Mouse (Mus musculus) cerebellum, adult (tissue): ENCODE measurements around the gene Olfr1305.

Experiments
- ATAC-seq: cut with Nextera tagmentation; 2 replicates; pipeline ENCODE4 v1.9.2; 2017; ENCODE audit warnings: mild to moderate bottlenecking, moderate library complexity, mixed read lengths; ENCODE audit not compliant: insufficient number of reproducible peaks, low FRiP score, low TSS enrichment

The Olfr1305 gene

DNA sequence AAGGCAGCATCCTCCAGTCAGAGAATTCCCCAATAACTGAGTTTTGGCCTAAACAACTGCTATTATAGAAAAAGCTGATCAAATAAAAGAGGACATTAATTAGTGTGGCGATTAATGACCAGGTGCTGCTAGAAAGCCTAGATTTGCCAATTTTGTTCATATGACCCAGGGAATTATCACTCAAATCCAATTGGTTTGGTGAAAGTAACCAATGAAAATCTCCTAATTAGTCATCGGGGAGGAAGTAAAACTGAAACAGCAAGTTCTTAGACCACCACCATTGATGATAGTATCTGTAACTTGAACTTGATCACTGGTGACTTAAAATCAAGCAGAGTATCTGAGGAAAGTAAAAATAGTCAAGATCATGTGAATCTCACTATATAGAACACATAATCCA lies at the start of gene Olfr1305:
TSS of gene Olfr1305 (minus strand) at position 101 of the 400 bp plus-strand sequence.
- no peak for ATAC-seq

GRCm38 (mm10) chr2:111916171-111916570 lies 39.2 kb upstream of the Olfr1305 start, which contains the start of gene Olfr1306:
Gene Olfr1306 (minus strand): TSS chr2:111916271.
- no peak for ATAC-seq

DNA sequence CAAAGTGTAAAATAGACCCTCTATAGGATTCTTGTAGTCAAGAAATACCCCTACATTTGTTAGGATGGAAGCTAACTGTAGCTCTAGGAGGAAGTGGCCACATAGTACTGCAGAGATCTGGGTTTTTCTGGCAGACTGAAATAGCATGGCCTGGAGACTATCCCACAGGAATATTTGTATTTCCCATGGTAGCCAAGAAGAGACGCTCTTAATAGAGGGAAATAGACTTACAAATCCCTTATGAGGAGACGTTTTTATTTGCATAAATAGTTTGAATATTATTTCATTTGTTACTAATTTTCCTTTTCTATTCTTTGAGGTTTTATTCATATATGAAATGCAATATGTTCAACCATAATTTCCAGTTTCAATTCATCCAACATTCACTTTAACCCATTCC lies 56.7 kb downstream of the Olfr1305 start, which contains the start of gene Olfr1303:
TSS of gene Olfr1303 (minus strand) at position 101 of the 400 bp plus-strand sequence.
- ATAC-seq: no peak
